Mouse (Mus musculus): ENCODE data around the gene Afm. TPM values are rescaled to one million over a fixed set of nuclear protein-coding genes. Genes with fewer than 3 reads are reported as not detected.

Gene Afm
- polyA plus RNA-seq (2015; fragmentation: Nextera tagmentation; extraction: Ambion mirVana) = not detected in 2 replicates

DNA sequence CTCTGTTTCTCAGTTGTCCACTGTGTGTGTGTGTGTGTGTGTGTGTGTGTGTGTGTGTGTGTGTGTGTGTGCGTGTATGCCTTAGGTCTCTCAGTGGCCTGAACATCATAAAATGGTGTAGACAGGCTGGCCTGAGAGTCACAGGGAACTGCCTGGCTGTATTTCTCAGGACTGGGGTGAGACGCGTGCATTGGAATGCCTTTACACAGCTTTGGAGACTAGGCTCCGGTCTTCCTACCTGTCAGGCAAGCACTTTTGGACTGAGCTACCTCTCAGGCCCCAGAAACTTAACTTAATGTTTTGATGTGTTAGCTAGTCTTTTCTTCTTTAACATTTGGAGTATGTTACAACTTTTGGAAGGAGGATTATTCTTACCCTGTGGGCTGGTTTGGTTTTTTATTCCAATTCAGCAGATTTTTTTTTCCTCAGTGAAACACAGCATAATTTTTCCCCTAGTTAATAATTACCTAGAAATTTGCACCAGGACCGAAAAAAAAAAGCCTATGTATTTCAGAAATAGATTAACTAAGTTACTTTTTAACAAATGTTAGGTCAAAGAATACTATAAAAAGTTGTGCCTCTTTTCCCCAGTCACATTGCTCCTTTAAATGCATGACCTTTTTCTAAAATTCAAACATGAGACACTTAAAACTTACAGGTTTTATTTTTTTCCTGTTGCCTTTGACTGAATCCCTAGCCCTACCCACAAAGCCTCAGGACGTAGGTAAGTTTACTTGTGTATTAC is at the start of gene Afm:
Gene Afm, plus strand, starts transcription at position 577 of the 745 bp plus-strand sequence.
- Histone ChIP-seq H3K36me3 (ENCODE audit: control insufficient read depth, insufficient read depth, low read length) (no peaks in the 10 kb centered on the region), H3K9me3 (replicated peaks; ENCODE audit: control insufficient read depth, low read length, poor library complexity, severe bottlenecking) (no peaks in the 10 kb centered on the region), H3K4me2 (ENCODE audit: low read length) (no peak within 1 kb of the TSS), H3K27me3 (ENCODE audit: control insufficient read depth, insufficient read depth, low read depth, low read length) (no peaks in the 10 kb centered on the region), H3K9ac (ENCODE audit: low read depth, low read length) (no peak within 1 kb of the TSS), H3K4me3 (ENCODE audit: low read depth, low read length) (no peak within 1 kb of the TSS), H3K27ac (ENCODE audit: low read length) (no peak within 1 kb of the TSS), H3K4me1 (ENCODE audit: control insufficient read depth, insufficient read depth, low read length) (no peaks in the 10 kb centered on the region)
- WGBS = 88% methylated on average over 6 of the region's 6 CpGs
- no peak for ATAC-seq

DNA sequence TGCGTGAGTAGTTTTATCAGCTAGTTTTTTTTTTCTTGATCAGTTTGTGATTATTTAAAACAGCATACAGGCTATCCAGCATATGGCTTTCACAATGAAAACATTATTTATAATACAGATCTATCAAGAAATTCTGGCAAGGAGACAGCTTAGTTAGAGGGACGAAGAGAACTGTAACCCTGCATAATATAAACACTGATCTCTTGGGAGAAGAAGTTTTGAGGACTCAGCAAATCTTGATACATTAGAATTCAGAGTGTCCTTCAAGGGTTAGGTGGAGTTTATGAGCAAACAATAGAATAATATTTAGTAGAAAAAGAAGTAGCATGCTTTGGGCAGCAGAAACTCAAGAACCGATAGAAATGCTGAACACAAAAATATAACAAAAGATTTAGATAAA is 47.9 kb upstream of the Afm start:
- no peaks in the 10 kb centered on the region for H3K27me3 ChIP-seq (ENCODE audit: control insufficient read depth, insufficient read depth, low read depth, low read length)
- no peak overlapping the region for H3K4me3 ChIP-seq (ENCODE audit: low read depth, low read length)
- 89% methylated on average over 3 of the region's 3 CpGs for WGBS
- H3K4me2 ChIP-seq (ENCODE audit: low read length) = no peak overlapping the region
- H3K4me1 ChIP-seq (ENCODE audit: control insufficient read depth, insufficient read depth, low read length) = no peaks in the 10 kb centered on the region
- H3K36me3 ChIP-seq (ENCODE audit: control insufficient read depth, insufficient read depth, low read length) = no peaks in the 10 kb centered on the region
- H3K27ac ChIP-seq (ENCODE audit: low read length) = no peak overlapping the region
- no peaks in the 10 kb centered on the region for H3K9me3 ChIP-seq (replicated peaks; ENCODE audit: control insufficient read depth, low read length, poor library complexity, severe bottlenecking)
- H3K9ac ChIP-seq (ENCODE audit: low read depth, low read length) = no peak overlapping the region
- ATAC-seq = no peak

DNA sequence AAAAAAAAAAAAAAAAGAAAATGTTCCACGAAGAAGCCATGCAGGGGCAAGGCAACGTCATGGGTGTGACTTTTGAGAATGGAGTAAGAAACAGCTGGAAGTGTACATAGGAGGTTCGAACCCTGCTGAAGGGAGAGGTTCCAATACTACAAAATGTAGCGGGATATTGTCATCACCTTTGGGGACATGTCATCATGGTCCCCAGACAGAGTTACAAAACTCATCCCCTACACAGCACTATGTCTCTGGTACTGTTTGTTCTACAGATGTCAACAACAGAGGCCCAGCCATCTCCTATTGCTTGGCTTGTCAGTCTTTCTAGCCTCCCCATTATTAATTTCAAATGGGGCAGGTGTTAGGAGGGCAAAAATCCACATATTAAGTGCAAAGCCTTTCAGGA is 44.8 kb upstream of the Afm start:
- H3K4me3 ChIP-seq (ENCODE audit: low read depth, low read length) = no peak overlapping the region
- H3K27ac ChIP-seq (ENCODE audit: low read length) = no peak overlapping the region
- no peaks in the 10 kb centered on the region for H3K9me3 ChIP-seq (replicated peaks; ENCODE audit: control insufficient read depth, low read length, poor library complexity, severe bottlenecking)
- ATAC-seq = no peak
- no peak overlapping the region for H3K9ac ChIP-seq (ENCODE audit: low read depth, low read length)
- H3K27me3 ChIP-seq (ENCODE audit: control insufficient read depth, insufficient read depth, low read depth, low read length) = no peaks in the 10 kb centered on the region
- WGBS = 95% methylated on average over 4 of the region's 4 CpGs
- no peak overlapping the region for H3K4me2 ChIP-seq (ENCODE audit: low read length)
- H3K4me1 ChIP-seq (ENCODE audit: control insufficient read depth, insufficient read depth, low read length) = no peaks in the 10 kb centered on the region
- no peaks in the 10 kb centered on the region for H3K36me3 ChIP-seq (ENCODE audit: control insufficient read depth, insufficient read depth, low read length)

DNA sequence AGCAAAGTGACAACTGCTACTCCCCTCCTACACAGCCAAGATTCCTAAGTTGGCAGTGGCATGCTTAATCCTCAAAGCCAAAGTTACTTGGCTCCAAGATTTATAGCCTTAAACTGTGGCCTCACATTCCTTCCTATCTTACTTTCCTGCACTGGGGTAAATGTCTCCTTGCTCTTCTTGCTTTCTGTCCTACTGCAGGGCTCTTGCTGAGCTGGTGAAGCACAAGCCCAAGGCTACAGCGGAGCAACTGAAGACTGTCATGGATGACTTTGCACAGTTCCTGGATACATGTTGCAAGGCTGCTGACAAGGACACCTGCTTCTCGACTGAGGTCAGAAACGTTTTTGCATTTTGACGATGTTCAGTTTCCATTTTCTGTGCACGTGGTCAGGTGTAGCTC is 44.4 kb upstream of the Afm start:
- H3K4me2 ChIP-seq (ENCODE audit: low read length) = no peak overlapping the region
- H3K4me3 ChIP-seq (ENCODE audit: low read depth, low read length) = no peak overlapping the region
- H3K9me3 ChIP-seq (replicated peaks; ENCODE audit: control insufficient read depth, low read length, poor library complexity, severe bottlenecking) = no peaks in the 10 kb centered on the region
- H3K4me1 ChIP-seq (ENCODE audit: control insufficient read depth, insufficient read depth, low read length) = no peaks in the 10 kb centered on the region
- no peak for ATAC-seq
- H3K36me3 ChIP-seq (ENCODE audit: control insufficient read depth, insufficient read depth, low read length) = no peaks in the 10 kb centered on the region
- no peak overlapping the region for H3K27ac ChIP-seq (ENCODE audit: low read length)
- no peak overlapping the region for H3K9ac ChIP-seq (ENCODE audit: low read depth, low read length)
- 84% methylated on average over 5 of the region's 5 CpGs for WGBS
- H3K27me3 ChIP-seq (ENCODE audit: control insufficient read depth, insufficient read depth, low read depth, low read length) = no peaks in the 10 kb centered on the region

DNA sequence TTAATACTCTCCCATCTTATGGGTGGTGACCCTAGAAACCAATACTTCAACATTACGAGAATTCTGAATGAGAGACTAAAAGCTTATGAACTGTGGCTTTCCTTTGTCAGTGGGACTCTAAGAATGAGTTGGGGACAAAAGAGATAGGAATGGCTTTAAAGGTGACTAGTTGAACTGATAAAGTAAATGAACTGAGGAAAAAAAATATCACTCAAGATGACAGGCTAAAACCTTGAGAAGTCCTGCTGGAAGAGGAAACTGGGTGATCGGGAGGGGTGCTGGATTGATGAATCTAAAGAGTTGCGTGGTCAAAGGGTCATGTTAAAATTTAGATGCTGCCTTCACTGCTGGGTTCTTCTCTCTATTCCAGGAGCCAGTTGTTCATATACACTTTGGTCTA is 42.0 kb upstream of the Afm start:
- no peak for ATAC-seq
- Histone ChIP-seq H3K27me3 (ENCODE audit: control insufficient read depth, insufficient read depth, low read depth, low read length) (no peaks in the 10 kb centered on the region), H3K27ac (ENCODE audit: low read length) (no peak overlapping the region), H3K4me3 (ENCODE audit: low read depth, low read length) (no peak overlapping the region), H3K9me3 (replicated peaks; ENCODE audit: control insufficient read depth, low read length, poor library complexity, severe bottlenecking) (no peaks in the 10 kb centered on the region), H3K9ac (ENCODE audit: low read depth, low read length) (no peak overlapping the region), H3K36me3 (ENCODE audit: control insufficient read depth, insufficient read depth, low read length) (no peaks in the 10 kb centered on the region), H3K4me1 (ENCODE audit: control insufficient read depth, insufficient read depth, low read length) (no peaks in the 10 kb centered on the region), H3K4me2 (ENCODE audit: low read length) (no peak overlapping the region)
- 90% methylated on average over 3 of the region's 3 CpGs for WGBS

DNA sequence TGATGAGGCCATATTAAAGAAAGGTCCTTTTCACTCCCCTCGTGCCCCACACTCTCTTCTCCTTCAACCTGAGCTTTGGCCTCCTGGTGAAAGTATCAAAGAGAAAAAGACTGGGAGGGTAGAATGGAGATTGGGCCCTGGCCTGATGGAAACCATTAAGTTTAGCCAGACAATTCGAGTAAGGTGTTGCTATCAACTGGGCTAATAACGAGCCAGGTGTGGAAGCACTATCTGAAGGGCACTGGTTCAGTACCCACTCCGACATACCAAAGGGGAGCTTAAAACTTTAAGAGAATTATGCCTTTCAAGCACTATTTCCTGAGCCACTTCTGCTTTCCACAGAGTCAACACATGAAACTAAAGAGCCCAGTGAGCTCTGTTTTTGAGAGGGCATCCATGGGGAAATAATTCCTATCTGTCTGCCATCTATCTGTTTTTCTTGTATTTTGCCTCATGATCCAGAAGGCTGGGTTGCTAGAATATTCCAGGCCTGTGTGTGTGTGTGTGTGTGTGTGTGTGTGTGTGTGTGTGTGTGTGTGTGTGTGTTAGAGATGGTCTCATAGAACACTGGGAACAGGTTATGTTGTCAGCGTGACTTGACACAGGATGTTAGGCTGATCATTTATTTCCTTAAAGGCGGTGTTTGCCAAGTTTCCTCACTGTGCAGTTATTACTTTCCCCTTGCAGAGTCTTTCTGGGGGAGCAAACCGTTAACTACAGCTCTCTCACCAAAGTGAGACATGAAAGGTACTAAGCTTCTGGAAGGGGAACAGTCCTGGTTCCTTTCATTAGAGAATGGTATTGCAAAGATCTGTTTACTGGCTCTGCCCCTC is 41.2 kb upstream of the Afm start:
- Histone ChIP-seq H3K27ac (ENCODE audit: low read length) (no peak overlapping the region), H3K4me2 (ENCODE audit: low read length) (no peak overlapping the region)
- WGBS = 82% methylated on average over 7 of the region's 7 CpGs

DNA sequence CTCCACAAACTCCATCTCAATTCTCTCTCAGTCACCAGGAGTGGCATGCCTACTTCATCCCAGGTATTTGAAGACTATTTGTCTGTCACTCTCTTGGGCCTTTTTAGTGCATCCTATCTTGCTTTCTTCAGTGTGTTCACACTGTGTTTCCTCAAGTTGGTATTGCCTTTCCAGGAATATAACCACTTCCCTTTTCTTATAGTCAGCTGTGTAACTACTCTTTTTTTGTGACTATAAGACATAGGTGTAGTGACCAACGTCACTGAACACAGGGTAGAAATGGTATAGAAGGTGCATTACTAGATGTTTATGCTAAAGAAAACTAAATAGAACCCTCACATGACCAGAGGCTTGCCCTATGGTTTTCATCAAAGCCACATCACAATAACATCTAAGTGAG is 39.8 kb upstream of the Afm start:
- Histone ChIP-seq H3K27ac (ENCODE audit: low read length) (no peak overlapping the region), H3K4me2 (ENCODE audit: low read length) (no peak overlapping the region), H3K4me3 (ENCODE audit: low read depth, low read length) (no peak overlapping the region), H3K4me1 (ENCODE audit: control insufficient read depth, insufficient read depth, low read length) (no peaks in the 10 kb centered on the region), H3K9me3 (replicated peaks; ENCODE audit: control insufficient read depth, low read length, poor library complexity, severe bottlenecking) (no peaks in the 10 kb centered on the region), H3K27me3 (ENCODE audit: control insufficient read depth, insufficient read depth, low read depth, low read length) (no peaks in the 10 kb centered on the region), H3K9ac (ENCODE audit: low read depth, low read length) (no peak overlapping the region), H3K36me3 (ENCODE audit: control insufficient read depth, insufficient read depth, low read length) (no peaks in the 10 kb centered on the region)
- 83% methylated on average over 1 of the region's 1 CpGs for WGBS
- no peak for ATAC-seq

More for the DNA sequence above, 41.2 kb upstream of the Afm start:
- Histone ChIP-seq H3K4me1 (ENCODE audit: control insufficient read depth, insufficient read depth, low read length) (no peaks in the 10 kb centered on the region), H3K4me3 (ENCODE audit: low read depth, low read length) (no peak overlapping the region), H3K36me3 (ENCODE audit: control insufficient read depth, insufficient read depth, low read length) (no peaks in the 10 kb centered on the region), H3K27me3 (ENCODE audit: control insufficient read depth, insufficient read depth, low read depth, low read length) (no peaks in the 10 kb centered on the region), H3K9ac (ENCODE audit: low read depth, low read length) (no peak overlapping the region), H3K9me3 (replicated peaks; ENCODE audit: control insufficient read depth, low read length, poor library complexity, severe bottlenecking) (no peaks in the 10 kb centered on the region)
- ATAC-seq = no peak

DNA sequence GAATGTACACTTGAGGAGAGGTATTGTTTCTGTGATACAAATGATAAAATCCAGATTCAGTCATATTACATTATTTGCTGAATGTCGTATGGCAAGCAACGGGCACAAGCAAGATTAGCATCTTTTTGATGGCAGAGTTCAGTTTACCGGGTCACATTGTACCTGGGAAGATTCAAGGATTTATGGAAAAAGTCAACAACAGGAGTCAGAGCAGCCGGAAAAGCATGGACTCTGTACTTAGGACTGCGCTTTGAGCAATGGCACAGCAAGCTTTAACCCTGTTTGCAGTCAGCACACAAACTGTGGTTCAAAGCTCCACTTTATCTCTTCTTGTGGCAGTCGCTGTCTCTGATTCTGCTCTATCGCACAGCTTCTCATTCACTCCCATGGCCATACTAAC is 33.1 kb upstream of the Afm start:
- H3K4me2 ChIP-seq (ENCODE audit: low read length) = no peak overlapping the region
- no peak for ATAC-seq
- H3K9me3 ChIP-seq (replicated peaks; ENCODE audit: control insufficient read depth, low read length, poor library complexity, severe bottlenecking) = no peaks in the 10 kb centered on the region
- H3K4me1 ChIP-seq (ENCODE audit: control insufficient read depth, insufficient read depth, low read length) = no peaks in the 10 kb centered on the region
- no peak overlapping the region for H3K9ac ChIP-seq (ENCODE audit: low read depth, low read length)
- no peaks in the 10 kb centered on the region for H3K36me3 ChIP-seq (ENCODE audit: control insufficient read depth, insufficient read depth, low read length)
- H3K27ac ChIP-seq (ENCODE audit: low read length) = no peak overlapping the region
- WGBS = 98% methylated on average over 7 of the region's 7 CpGs
- H3K4me3 ChIP-seq (ENCODE audit: low read depth, low read length) = no peak overlapping the region
- H3K27me3 ChIP-seq (ENCODE audit: control insufficient read depth, insufficient read depth, low read depth, low read length) = no peaks in the 10 kb centered on the region

DNA sequence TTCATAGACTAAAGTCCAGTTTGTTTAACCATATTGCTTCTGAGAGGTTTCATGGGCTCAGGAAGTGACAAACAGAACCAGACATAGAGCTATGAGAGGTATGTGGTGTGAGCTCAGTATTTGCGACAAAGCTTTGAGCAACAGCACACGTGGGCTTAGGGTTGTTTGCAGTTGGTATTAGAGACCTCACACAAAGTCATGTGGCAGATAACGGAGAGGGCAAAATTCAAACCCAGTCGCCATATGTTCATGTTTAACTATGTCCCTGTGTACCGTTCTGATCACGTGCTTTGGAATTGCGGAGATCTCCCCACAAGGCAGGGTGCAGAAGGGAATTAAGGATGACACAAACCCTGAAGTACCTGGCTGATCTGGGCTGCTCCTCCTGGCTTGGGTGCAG is 30.4 kb upstream of the Afm start:
- H3K27me3 ChIP-seq (ENCODE audit: control insufficient read depth, insufficient read depth, low read depth, low read length) = no peaks in the 10 kb centered on the region
- WGBS = 83% methylated on average over 7 of the region's 7 CpGs
- no peak for ATAC-seq

More for the DNA sequence above, 30.4 kb upstream of the Afm start:
- H3K36me3 ChIP-seq (ENCODE audit: control insufficient read depth, insufficient read depth, low read length) = no peaks in the 10 kb centered on the region
- H3K4me1 ChIP-seq (ENCODE audit: control insufficient read depth, insufficient read depth, low read length) = no peaks in the 10 kb centered on the region
- no peaks in the 10 kb centered on the region for H3K9me3 ChIP-seq (replicated peaks; ENCODE audit: control insufficient read depth, low read length, poor library complexity, severe bottlenecking)
- no peak overlapping the region for H3K4me2 ChIP-seq (ENCODE audit: low read length)
- no peak overlapping the region for H3K27ac ChIP-seq (ENCODE audit: low read length)
- no peak overlapping the region for H3K4me3 ChIP-seq (ENCODE audit: low read depth, low read length)
- H3K9ac ChIP-seq (ENCODE audit: low read depth, low read length) = no peak overlapping the region

Data from midbrain, embryonic 16.5 days (tissue).